Mouse (Mus musculus) layer of hippocampus, postnatal 25 days (tissue): ENCODE results near the gene Gm5169. TPM values are rescaled to one million over a fixed set of nuclear protein-coding genes. Genes with fewer than 3 reads are reported as not detected.
"Not testable (repeated sequence)": the region's sequence is repeated elsewhere in the genome, so short reads cannot be mapped to it uniquely, and the experiment has no call there.

ENCODE experiments used
- DNase-seq, 2 experiments: peaks; one replicate each; pipeline ENCODE4 v3.0.0; 2022; ENCODE audit warnings: mixed read lengths in 2 of 2, low spot score in 1 of 2; ENCODE audit errors: extremely low spot score in 1 of 2
- total RNA-seq, 2 experiments: library from RNA; stranded (reverse); gene quantifications; 2 replicates each; pipeline ENCODE4 v1.2.3; 2021

Gm5169 gene
- not detected for total RNA-seq

GRCm38 (mm10) chrX:25301355-25301754, at the start of gene Gm5169:
Gene Gm5169 (minus strand): TSS chrX:25301455.
- not testable (repeated sequence) for DNase-seq

GRCm38 (mm10) chrX:25347424-25347823, 46.2 kb upstream of the Gm5169 start:
- not testable (repeated sequence) for DNase-seq
